Mouse (Mus musculus) E14TG2a.4 (cell line): ENCODE data around the gene Chst2.

Experiments
- CTCF ChIP-seq: conservative IDR thresholded peaks from 2 replicates; pipeline ENCODE4 v1.5.1; 2014; ENCODE audit warnings: low read length
- POU5F1 ChIP-seq: IDR thresholded peaks from 2 replicates; pipeline ENCODE4 v1.6.1; 2014; ENCODE audit warnings: low read length, borderline replicate concordance

DNA sequence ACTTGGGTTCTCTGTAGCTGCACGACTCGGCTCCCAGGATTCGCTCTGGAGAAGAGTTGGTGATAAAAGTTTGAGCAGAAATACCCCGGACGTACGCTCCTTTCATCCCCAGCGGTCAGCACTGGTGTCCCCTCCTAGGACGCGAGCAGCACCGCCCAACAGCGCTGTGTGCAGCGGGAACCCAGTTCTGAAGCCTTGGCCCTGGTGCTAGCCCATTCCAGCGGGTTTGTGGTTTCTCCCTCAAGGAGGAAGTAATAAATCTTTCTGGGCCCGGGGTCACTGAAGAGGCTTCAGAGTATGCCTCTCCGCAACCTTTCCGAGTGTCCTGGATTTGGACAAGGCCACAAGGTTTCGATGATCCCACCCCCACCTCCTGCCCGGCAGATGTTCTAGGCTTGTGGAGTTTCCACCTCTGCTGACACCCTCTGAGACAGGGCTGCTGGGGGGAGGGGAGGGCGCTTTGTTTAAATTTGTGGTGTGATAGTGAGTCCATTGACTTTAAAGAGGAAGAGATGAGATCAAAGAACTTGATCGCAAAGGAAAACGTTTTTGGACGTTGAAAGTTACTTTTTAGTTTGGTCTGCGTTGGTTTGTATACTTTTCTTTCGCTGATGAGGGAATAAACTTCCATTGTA lies 1.2 kb upstream of the Chst2 start:
- TF ChIP-seq CTCF (no peak), POU5F1 (no peak)
